Mouse (Mus musculus) MEL (cell line): ENCODE results near the gene Ccdc86. TPM values are rescaled to one million over a fixed set of nuclear protein-coding genes. Genes with fewer than 3 reads are reported as not detected.

Experiments
- DNase-seq: peaks from one replicate; pipeline ENCODE4 v3.0.0; 2011; ENCODE audit warnings: low read depth, low spot score
- H3K27ac ChIP-seq: 2 replicates; pipeline ENCODE4 v1.5.1; 2012; ENCODE audit warnings: low read depth, mild to moderate bottlenecking, control low read depth, low read length, moderate library complexity; ENCODE audit not compliant: control insufficient read depth
- H3K27me3 ChIP-seq, 2 experiments: fragments of 150-350 bp in 1 of 2; sonication (generic) in 1 of 2; 2 replicates each; pipeline ENCODE4 v1.6.1; 2012; ENCODE audit warnings: low read length in 2 of 2, mild to moderate bottlenecking in 2 of 2, improper control_type of control experiment in 1 of 2, moderate library complexity in 1 of 2; ENCODE audit not compliant: insufficient read depth in 2 of 2, control insufficient read depth in 1 of 2
- H3K36me3 ChIP-seq, 2 experiments: 2 replicates each; pipeline ENCODE4 v1.6.1; 2012 to 2014; ENCODE audit warnings: low read length in 2 of 2, improper control_type of control experiment in 1 of 2, inconsistent platforms in 1 of 2, mild to moderate bottlenecking in 1 of 2; ENCODE audit not compliant: insufficient read depth in 2 of 2, control insufficient read depth in 1 of 2
- H3K4me1 ChIP-seq, 2 experiments: fragments of 150-350 bp in 1 of 2; sonication (generic) in 1 of 2; 2 replicates each; pipeline ENCODE4 v1.6.1; 2012; ENCODE audit warnings: low read length in 2 of 2, improper control_type of control experiment in 1 of 2, mild to moderate bottlenecking in 1 of 2; ENCODE audit not compliant: insufficient read depth in 2 of 2, control insufficient read depth in 1 of 2
- H3K4me3 ChIP-seq, 2 experiments: fragments of 150-350 bp in 1 of 2; sonication (generic) in 1 of 2; 2 replicates each; pipeline ENCODE4 v1.5.1; 2012; ENCODE audit warnings: low read depth in 2 of 2, low read length in 2 of 2, mild to moderate bottlenecking in 2 of 2, moderate library complexity in 2 of 2, control low read depth in 1 of 2, improper control_type of control experiment in 1 of 2; ENCODE audit not compliant: control insufficient read depth in 1 of 2, insufficient read depth in 1 of 2
- H3K79me2 ChIP-seq: 2 replicates; pipeline ENCODE4 v1.6.1; 2012; ENCODE audit warnings: mild to moderate bottlenecking, low read length, moderate library complexity; ENCODE audit not compliant: control insufficient read depth, poor library complexity, insufficient read depth
- H3K9ac ChIP-seq: 2 replicates; pipeline ENCODE4 v1.6.1; 2012; ENCODE audit warnings: low read depth, mild to moderate bottlenecking, control low read depth, low read length, moderate library complexity; ENCODE audit not compliant: control insufficient read depth, poor library complexity, severe bottlenecking
- H3K9me3 ChIP-seq: fragments of 150-350 bp; sonication (generic); replicated peaks from 2 replicates; pipeline ENCODE4 v1.6.1; 2012; ENCODE audit warnings: mild to moderate bottlenecking, low read length, improper control_type of control experiment, moderate library complexity; ENCODE audit not compliant: insufficient read depth
- CHD1 ChIP-seq: IDR thresholded peaks from 2 replicates; pipeline ENCODE4 v1.6.1; 2012; ENCODE audit warnings: low read depth, mild to moderate bottlenecking, inconsistent platforms, low read length, improper control_type of control experiment
- CTCF ChIP-seq, 3 experiments: IDR thresholded peaks in 2 of 3; conservative IDR thresholded peaks in 1 of 3; 2 replicates each; pipeline ENCODE4 v1.5.1; 2011 to 2012; ENCODE audit warnings: low read length in 3 of 3, low read depth in 2 of 3, mild to moderate bottlenecking in 2 of 3, improper control_type of control experiment in 1 of 3, inconsistent platforms in 1 of 3, mixed read lengths in 1 of 3, moderate library complexity in 1 of 3; ENCODE audit not compliant: control insufficient read depth in 1 of 3, insufficient read depth in 1 of 3, poor library complexity in 1 of 3, severe bottlenecking in 1 of 3
- ELF1 ChIP-seq: IDR thresholded peaks from 2 replicates; pipeline ENCODE4 v1.6.1; 2014; ENCODE audit warnings: low read depth, mild to moderate bottlenecking, inconsistent platforms, low read length, improper control_type of control experiment, moderate library complexity
- EP300 ChIP-seq, 2 experiments: IDR thresholded peaks; 2 replicates each; pipeline ENCODE4 v1.6.1; 2011; ENCODE audit warnings: improper control_type of control experiment in 2 of 2, low read length in 2 of 2, low read depth in 1 of 2, mild to moderate bottlenecking in 1 of 2
- KAT2A ChIP-seq: conservative IDR thresholded peaks from 2 replicates; pipeline ENCODE4 v1.6.1; 2012; ENCODE audit warnings: low read depth, low read length, improper control_type of control experiment, inconsistent platforms
- MAFK ChIP-seq: IDR thresholded peaks from 2 replicates; pipeline ENCODE4 v1.6.1; 2011; ENCODE audit warnings: low read depth, mild to moderate bottlenecking, low read length, improper control_type of control experiment, borderline replicate concordance
- MAX ChIP-seq: IDR thresholded peaks from 2 replicates; pipeline ENCODE4 v1.6.1; 2011; ENCODE audit warnings: low read length, improper control_type of control experiment
- MAZ ChIP-seq: IDR thresholded peaks from 2 replicates; pipeline ENCODE4 v1.6.1; 2012; ENCODE audit warnings: low read depth, mild to moderate bottlenecking, inconsistent platforms, low read length, improper control_type of control experiment
- MEF2A ChIP-seq: IDR thresholded peaks from 2 replicates; pipeline ENCODE4 v1.6.1; 2014; ENCODE audit warnings: low read depth, mild to moderate bottlenecking, inconsistent platforms, low read length, improper control_type of control experiment; ENCODE audit not compliant: poor library complexity, insufficient replicate concordance, severe bottlenecking; ENCODE audit errors: extremely low read depth
- MXI1 ChIP-seq: IDR thresholded peaks from 2 replicates; pipeline ENCODE4 v1.6.1; 2011; ENCODE audit warnings: mild to moderate bottlenecking, low read depth, low read length, improper control_type of control experiment
- MYC ChIP-seq: IDR thresholded peaks from 2 replicates; pipeline ENCODE4 v1.6.1; 2011; ENCODE audit warnings: low read depth, mild to moderate bottlenecking, low read length, improper control_type of control experiment, moderate library complexity
- NELFE ChIP-seq: IDR thresholded peaks from 2 replicates; pipeline ENCODE4 v1.6.1; 2011; ENCODE audit warnings: low read depth, low read length, improper control_type of control experiment
- NRF1 ChIP-seq: IDR thresholded peaks from 2 replicates; pipeline ENCODE4 v1.6.1; 2014; ENCODE audit warnings: low read depth, mild to moderate bottlenecking, inconsistent platforms, low read length, improper control_type of control experiment, moderate library complexity; ENCODE audit not compliant: poor library complexity, insufficient read depth, severe bottlenecking
- POLR2AphosphoS2 ChIP-seq: IDR thresholded peaks from 2 replicates; pipeline ENCODE4 v1.6.1; 2011; ENCODE audit warnings: low read length, improper control_type of control experiment
- RAD21 ChIP-seq: IDR thresholded peaks from 2 replicates; pipeline ENCODE4 v1.6.1; 2011; ENCODE audit warnings: mild to moderate bottlenecking, low read depth, low read length, improper control_type of control experiment
- RCOR1 ChIP-seq: IDR thresholded peaks from 2 replicates; pipeline ENCODE4 v1.6.1; 2012; ENCODE audit warnings: low read depth, mild to moderate bottlenecking, inconsistent platforms, low read length, improper control_type of control experiment
- SIN3A ChIP-seq: IDR thresholded peaks from 2 replicates; pipeline ENCODE4 v1.6.1; 2012; ENCODE audit warnings: low read length, improper control_type of control experiment, inconsistent platforms
- SMC3 ChIP-seq: IDR thresholded peaks from 2 replicates; pipeline ENCODE4 v1.6.1; 2011; ENCODE audit warnings: low read depth, low read length, improper control_type of control experiment
- TBP ChIP-seq: IDR thresholded peaks from 2 replicates; pipeline ENCODE4 v1.8.0; 2011; ENCODE audit warnings: low read depth, low read length, improper control_type of control experiment
- USF1 ChIP-seq: IDR thresholded peaks from 2 replicates; pipeline ENCODE4 v1.6.1; 2014; ENCODE audit warnings: low read depth, mild to moderate bottlenecking, inconsistent platforms, low read length, improper control_type of control experiment, moderate library complexity
- USF2 ChIP-seq, 2 experiments: IDR thresholded peaks; 2 replicates each; pipeline ENCODE4 v1.6.1; 2011 to 2012; ENCODE audit warnings: improper control_type of control experiment in 2 of 2, low read length in 2 of 2, borderline replicate concordance in 1 of 2, inconsistent platforms in 1 of 2, low read depth in 1 of 2, mild to moderate bottlenecking in 1 of 2; ENCODE audit not compliant: insufficient read depth in 1 of 2
- ZC3H11A ChIP-seq: IDR thresholded peaks from 2 replicates; pipeline ENCODE4 v1.6.1; 2012; ENCODE audit warnings: low read depth, mild to moderate bottlenecking, inconsistent platforms, low read length, improper control_type of control experiment
- ZKSCAN1 ChIP-seq: IDR thresholded peaks from 2 replicates; pipeline ENCODE4 v1.6.1; 2012; ENCODE audit warnings: low read depth, mild to moderate bottlenecking, inconsistent platforms, low read length, improper control_type of control experiment, moderate library complexity
- ZMIZ1 ChIP-seq: IDR thresholded peaks from 2 replicates; pipeline ENCODE4 v1.6.1; 2012; ENCODE audit warnings: low read depth, mild to moderate bottlenecking, inconsistent platforms, low read length, improper control_type of control experiment, moderate library complexity
- ZNF384 ChIP-seq: IDR thresholded peaks from 2 replicates; pipeline ENCODE4 v1.6.1; 2012; ENCODE audit warnings: low read depth, mild to moderate bottlenecking, inconsistent platforms, low read length, improper control_type of control experiment
- polyA plus RNA-seq, 2 experiments: library from polyadenylated mRNA; stranded (reverse) in 1 of 2; unstranded in 1 of 2; fragments of >175 nt in 1 of 2; fragments of >200 nt in 1 of 2; gene quantifications; 2 replicates each; pipeline versions ENCODE4 v1.2.1 to v1.2.4; 2012; ENCODE audit warnings: low replicate concordance in 2 of 2, low read depth in 1 of 2; ENCODE audit not compliant: insufficient read length in 2 of 2, insufficient read depth in 1 of 2, missing spikeins in 1 of 2
- total RNA-seq: library from RNA; depleted of rRNA; stranded (reverse); fragments of 300-350 nt; gene quantifications from 2 replicates; pipeline ENCODE4 v1.2.3, GENCODE M21; 2012

Ccdc86 gene
- total and polyA plus RNA-seq, 3 experiments, result 29.5 to 50.9 TPM; not detected in 1

DNA sequence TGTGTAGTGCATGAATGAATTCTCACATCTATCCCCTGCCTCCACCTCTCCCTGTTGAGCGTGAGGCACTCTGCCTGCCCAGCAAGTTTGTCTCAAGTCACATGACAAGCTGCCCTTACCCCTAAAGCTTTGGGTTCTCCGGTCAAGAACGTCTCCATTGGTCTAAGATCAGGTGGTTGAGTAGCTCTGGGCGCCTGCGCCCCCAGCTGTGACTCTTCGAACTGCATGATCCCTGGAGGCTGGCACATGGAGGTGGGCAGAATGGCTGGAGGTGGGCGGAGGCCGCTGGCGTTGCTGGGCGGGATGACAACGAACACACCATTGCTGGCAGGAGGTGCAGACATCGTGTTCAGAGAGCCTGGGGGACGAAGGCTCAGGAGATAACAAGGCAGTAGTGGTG lies 35.5 kb upstream of the Ccdc86 start:
- Histone ChIP-seq H3K9me3 (no peaks in the 10 kb centered on the region), H3K27me3 (peaks cover 1 to 8% of the 10 kb centered on the region in 2 experiments), H3K9ac (no peak overlapping the region), H3K4me1 (peaks cover 0 to 5% of the 10 kb centered on the region in 2 experiments; a peak in 2 of 4 replicates), H3K4me3 (no peak overlapping the region), H3K27ac (no peak overlapping the region), H3K79me2 (no peaks in the 10 kb centered on the region), H3K36me3 (no peaks in the 10 kb centered on the region)
- TF ChIP-seq NRF1 (no peak), RCOR1 (no peak), USF1 (no peak), NELFE (no peak), MAFK (no peak), EP300 (IDR thresholded peaks at IDR 0.05; ENCODE audit: low read depth in 1 of 2, low read length in 2 of 2) (no peak), MXI1 (no peak), USF2 (IDR thresholded peaks at IDR 0.05; ENCODE audit: borderline replicate concordance in 1 of 2, insufficient read depth in 1 of 2, low read depth in 1 of 2, low read length in 2 of 2) (no peak), KAT2A (no peak), SIN3A (no peak), TBP (no peak), CHD1 (no peak), MEF2A (no peak), SMC3 (no peak)
- DNase-seq, result no peak

- Histone ChIP-seq H3K9ac (no peak overlapping the region), H3K9me3 (no peaks in the 10 kb centered on the region), H3K4me3 (no peak overlapping the region), H3K27ac (no peak overlapping the region), H3K27me3 (no peaks in the 10 kb centered on the region; a peak in 1 of 4 replicates), H3K36me3 (no peaks in the 10 kb centered on the region), H3K4me1 (peaks cover 0 to 5% of the 10 kb centered on the region in 2 experiments; a peak in 2 of 4 replicates), H3K79me2 (no peaks in the 10 kb centered on the region)
- DNase-seq, result peak; percentile 30
- no peak for TF ChIP-seq TBP
- no peak for TF ChIP-seq EP300 (IDR thresholded peaks at IDR 0.05; ENCODE audit: low read depth in 1 of 2, low read length in 2 of 2)
- no peak for TF ChIP-seq SIN3A
- no peak for TF ChIP-seq ZMIZ1
- peak; percentile 16 to 68 (median 48); a peak in 4 of 6 replicates for TF ChIP-seq CTCF (IDR thresholded peaks at IDR 0.05 in 2 of 3, conservative IDR thresholded peaks at IDR 0.05 in 1 of 3; ENCODE audit: control insufficient read depth in 1 of 3, insufficient read depth in 1 of 3, low read depth in 2 of 3, low read length in 3 of 3, poor library complexity in 1 of 3, severe bottlenecking in 1 of 3)
- TF ChIP-seq USF1, result no peak
- no peak for TF ChIP-seq ZC3H11A
- no peak for TF ChIP-seq ELF1
- TF ChIP-seq ZNF384, result no peak
- TF ChIP-seq MAZ, result no peak
- TF ChIP-seq RAD21, result no peak
- no peak for TF ChIP-seq MAX
- TF ChIP-seq ZKSCAN1, result no peak
- peak; percentile 35; the same call in 1 of the 2 replicates for TF ChIP-seq SMC3
- no peak for TF ChIP-seq RCOR1
- no peak for TF ChIP-seq POLR2AphosphoS2
- no peak for TF ChIP-seq MYC
Measured at GRCm38 (mm10) chr19:10983146-10983545, 34.1 kb upstream of the Ccdc86 start.
